Mouse (Mus musculus) brain, embryonic 14.5 days (tissue): ENCODE measurements around the gene Zbtb22.

ENCODE experiments used
- CTCF ChIP-seq: fragments of 200-500 bp; IDR thresholded peaks from 2 replicates; pipeline ENCODE4 v1.5.1; 2012; ENCODE audit warnings: inconsistent platforms, mild to moderate bottlenecking, moderate library complexity, borderline replicate concordance; ENCODE audit not compliant: insufficient read depth, insufficient read length; ENCODE audit errors: extremely low read depth
- POLR2A ChIP-seq: fragments of 200-500 bp; IDR thresholded peaks from 2 replicates; pipeline ENCODE4 v1.6.1; 2012; ENCODE audit warnings: mild to moderate bottlenecking, inconsistent platforms, borderline replicate concordance; ENCODE audit not compliant: poor library complexity, insufficient read depth, insufficient read length, severe bottlenecking; ENCODE audit errors: extremely low read depth

DNA sequence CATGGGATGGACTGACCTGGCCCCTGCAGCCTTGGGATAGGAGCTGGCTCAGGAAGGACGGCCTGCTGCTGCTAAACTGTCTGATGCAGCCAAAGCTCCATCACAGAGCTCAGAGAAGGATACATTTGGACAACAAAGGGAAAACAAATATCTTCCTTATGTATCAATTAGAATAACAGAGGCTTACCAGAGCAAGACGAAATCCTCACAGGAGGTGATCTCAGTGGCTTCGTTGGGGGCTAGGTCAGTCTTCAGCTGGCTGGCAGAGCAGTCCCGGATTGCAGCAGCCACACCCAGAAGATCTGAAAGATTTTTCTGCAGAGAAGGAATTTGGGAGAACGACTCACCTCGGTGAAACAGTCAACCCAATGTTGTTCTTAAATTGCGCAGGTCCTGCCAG is 23.3 kb upstream of the Zbtb22 start:
- TF ChIP-seq CTCF = no peak
- TF ChIP-seq POLR2A = no peak
